Mouse (Mus musculus) spleen, postnatal 36 days (tissue): ENCODE data around the gene Ikbke.
A peak's percentile ranks its signal among the peaks of the same experiment; 100 is the strongest.
"Not testable (repeated sequence)": the region's sequence is repeated elsewhere in the genome, so short reads cannot be mapped to it uniquely, and the experiment has no call there.

Experiments used
- DNase-seq, 2 experiments: peaks; one replicate each; pipeline ENCODE4 v3.0.0; 2022; ENCODE audit warnings: low spot score in 2 of 2, mixed read lengths in 1 of 2

The Ikbke gene

GRCm38 (mm10) chr1:131281731-131282130 is 2.3 kb upstream of the Ikbke start:
- DNase-seq, result no peak

- DNase-seq, result peak; percentile 38 to 42
Observed at GRCm38 (mm10) chr1:131280280-131280679, 874 bp upstream of the Ikbke start.

- peak; percentile 26 to 28 for DNase-seq
Observed at GRCm38 (mm10) chr1:131278606-131279455, 575 bp downstream of the Ikbke start.

DNA sequence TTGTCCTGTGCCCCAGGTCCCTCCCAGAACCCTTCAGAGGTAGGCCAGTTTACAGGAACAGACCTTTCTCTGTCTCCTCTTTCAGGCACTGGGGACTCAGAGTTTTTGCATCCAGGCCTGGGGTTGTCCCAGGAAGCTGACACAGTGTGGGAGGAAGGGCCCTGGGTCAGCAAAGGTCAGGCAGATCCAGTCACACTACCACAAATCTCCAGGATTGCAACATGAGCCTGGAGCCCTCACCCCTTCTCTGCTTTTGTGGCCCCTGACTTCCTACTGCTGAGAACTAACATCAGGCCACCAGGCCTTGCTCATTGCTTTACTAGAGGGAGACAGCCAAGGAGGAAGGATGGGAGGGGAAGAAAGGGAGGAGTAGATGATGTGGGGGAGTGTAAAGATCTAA is 2.6 kb downstream of the Ikbke start:
- peak in 1 of 2 experiments; percentile 27 for DNase-seq

GRCm38 (mm10) chr1:131275577-131275976 is 3.8 kb downstream of the Ikbke start:
- no peak for DNase-seq

GRCm38 (mm10) chr1:131274725-131275539 is 4.5 kb downstream of the Ikbke start:
- DNase-seq, result no peak

DNA sequence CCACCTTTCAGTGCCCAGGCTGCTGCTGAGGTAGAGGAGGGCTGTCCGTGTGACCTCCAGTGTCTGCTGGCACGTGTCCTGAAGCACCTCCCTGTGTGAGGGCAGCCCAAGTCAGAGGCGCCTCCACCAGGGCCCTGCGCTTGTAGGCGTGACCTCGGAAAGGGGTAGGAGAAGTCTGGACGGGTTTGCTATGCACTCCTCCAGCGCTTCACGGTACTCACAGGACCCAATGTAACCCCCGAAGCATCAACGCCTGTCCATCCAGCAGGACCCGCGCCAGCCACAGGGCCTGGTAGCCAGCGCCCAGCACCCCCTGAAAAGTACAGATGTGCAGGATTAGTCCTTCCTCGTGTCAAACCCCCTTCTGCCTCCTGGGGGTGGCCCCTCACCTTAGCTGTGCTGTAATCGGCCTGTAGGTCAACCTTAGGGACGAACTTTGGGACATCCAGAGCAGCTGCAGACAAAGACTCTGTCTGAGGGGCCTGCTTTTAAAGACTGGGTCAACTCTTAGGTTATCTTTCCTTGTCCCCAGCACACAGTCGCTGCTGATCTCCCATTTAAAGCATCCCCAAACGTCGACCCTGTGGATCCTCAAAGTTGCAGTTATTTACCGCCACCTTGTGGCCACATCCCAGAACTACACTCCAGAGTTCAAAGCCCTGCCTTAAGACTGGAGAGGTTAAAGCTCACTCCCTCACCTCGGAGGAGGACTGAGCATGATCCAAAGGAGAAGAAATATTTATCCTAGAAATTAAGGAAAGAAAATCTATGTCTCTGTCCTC is 9.4 kb downstream of the Ikbke start:
- DNase-seq, result peak; percentile 35 to 49

DNA sequence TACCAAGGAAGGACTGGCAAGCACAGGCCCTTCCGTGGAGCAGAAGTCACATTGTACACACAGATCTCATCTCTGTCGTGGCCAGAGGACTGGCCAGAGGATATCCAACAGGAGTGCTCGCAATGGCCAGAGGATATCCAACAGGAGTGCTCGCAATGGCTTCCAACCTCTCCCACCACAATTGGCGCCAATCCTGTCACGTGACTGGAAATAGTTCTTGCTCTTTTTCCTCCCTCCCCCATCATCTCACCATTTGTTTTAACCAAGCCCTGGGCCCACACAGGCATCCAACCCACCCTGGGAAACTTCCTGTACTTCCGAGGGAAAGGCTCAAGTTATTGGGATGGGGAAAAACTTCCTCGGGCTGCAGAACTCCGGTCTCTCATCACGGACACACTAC is 10.6 kb downstream of the Ikbke start:
- DNase-seq, result no peak

GRCm38 (mm10) chr1:131263905-131264304 is 15.5 kb downstream of the Ikbke start:
- DNase-seq, result no peak

GRCm38 (mm10) chr1:131260309-131260656 is 19.1 kb downstream of the Ikbke start:
- DNase-seq, result peak; percentile 39 to 60

DNA sequence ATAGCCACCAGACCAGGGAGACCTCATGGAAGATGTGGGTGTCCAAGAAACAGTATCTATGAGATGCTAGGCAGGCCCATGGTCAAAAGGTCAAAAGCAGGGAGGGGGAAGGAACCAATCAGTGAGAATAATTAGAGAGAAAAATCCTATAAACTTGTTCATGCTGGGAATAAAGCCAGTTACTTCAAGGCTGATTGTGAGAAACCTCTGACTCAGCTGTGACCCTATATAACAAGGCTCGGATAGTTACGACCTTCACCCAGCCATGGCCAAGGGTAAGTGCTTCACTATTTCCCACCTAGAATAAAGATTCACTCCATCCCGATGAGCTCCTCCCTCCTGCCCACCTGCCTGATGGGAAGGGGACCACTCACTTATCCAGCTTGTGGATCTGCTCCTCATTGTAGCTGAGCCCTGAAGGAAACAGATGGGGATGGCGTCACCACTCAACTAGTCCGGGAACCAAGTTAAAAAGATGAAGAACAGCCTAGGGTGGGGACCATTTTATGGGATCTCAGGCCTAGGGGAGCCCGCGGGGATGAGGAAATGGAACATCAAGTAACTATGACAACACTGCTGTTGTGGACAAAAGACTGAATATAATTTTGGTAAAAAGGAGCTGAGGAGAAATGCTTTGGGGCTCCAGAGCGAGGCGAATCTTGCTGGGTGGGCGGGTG is 19.6 kb downstream of the Ikbke start:
- DNase-seq, result no peak

DNA sequence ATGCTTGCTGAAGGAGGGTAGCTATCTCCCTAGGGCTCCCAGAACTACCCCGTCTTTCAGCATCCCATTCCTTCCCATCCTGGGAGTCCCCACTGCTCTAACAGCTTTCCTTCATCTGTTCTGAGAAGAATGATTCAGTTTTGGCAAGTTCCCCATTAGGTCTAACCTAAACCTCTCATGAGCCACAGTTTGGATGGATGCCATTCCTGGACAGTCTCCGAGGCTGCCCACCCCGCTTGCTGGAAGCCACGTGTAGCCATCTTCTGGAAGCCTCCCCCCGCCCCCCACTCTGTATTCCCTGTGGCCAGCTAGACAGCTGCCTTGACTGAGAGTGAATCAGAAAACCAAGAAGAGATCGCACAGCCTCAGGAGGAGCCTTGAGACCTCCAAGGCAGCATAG is 22.1 kb downstream of the Ikbke start:
- no peak for DNase-seq

- not testable (repeated sequence) for DNase-seq
Observed at GRCm38 (mm10) chr1:131252516-131253250, 26.7 kb downstream of the Ikbke start.

DNA sequence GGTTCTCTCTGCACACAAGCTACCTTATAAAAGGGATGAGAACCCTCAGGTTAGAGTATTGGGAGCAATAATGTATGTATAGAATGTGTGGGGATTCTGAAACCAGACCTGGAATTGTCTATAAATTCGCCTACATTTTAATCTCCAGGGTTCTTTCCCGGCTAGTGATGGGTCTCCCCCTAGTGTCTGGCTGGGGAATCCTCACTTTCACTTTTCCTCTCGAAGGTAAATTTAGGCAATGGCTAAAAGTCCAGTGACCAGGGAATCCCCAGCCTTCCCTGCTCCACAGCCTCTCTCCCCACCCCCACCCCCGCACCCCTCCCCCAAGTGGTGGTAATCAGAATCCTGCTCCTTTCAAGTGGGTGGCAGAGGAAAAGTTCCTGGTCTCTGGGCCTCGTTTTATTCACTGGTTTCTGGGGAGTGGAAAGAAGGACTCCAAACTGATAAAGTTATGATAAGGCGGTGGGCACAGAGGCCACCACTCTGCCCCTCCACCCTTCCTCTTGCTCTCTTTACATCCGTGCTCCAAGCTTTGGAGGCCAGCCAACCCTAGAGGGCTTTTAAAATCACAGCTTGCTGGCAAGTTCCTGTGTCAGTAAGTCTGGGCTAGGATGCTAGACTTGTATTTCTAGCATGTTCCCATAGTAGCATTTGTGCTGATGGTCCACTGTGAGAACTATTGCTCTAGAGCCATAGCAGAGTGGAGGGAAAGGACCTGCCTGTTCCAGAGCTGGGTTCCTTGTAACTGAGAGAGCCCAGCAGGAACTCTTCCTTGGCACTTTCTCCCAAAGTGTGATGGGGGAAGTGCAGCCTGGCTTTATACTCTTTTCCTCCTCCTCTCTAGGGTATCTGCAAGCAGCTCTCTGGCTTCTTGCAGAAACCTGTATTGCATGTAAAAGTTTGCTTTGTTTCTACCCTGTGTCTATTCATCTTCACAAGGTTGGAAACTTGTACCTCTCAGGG is 32.7 kb downstream of the Ikbke start:
- no peak for DNase-seq

- DNase-seq, result peak; percentile 29 to 30
Observed at GRCm38 (mm10) chr1:131245926-131246325, 33.5 kb downstream of the Ikbke start.

DNA sequence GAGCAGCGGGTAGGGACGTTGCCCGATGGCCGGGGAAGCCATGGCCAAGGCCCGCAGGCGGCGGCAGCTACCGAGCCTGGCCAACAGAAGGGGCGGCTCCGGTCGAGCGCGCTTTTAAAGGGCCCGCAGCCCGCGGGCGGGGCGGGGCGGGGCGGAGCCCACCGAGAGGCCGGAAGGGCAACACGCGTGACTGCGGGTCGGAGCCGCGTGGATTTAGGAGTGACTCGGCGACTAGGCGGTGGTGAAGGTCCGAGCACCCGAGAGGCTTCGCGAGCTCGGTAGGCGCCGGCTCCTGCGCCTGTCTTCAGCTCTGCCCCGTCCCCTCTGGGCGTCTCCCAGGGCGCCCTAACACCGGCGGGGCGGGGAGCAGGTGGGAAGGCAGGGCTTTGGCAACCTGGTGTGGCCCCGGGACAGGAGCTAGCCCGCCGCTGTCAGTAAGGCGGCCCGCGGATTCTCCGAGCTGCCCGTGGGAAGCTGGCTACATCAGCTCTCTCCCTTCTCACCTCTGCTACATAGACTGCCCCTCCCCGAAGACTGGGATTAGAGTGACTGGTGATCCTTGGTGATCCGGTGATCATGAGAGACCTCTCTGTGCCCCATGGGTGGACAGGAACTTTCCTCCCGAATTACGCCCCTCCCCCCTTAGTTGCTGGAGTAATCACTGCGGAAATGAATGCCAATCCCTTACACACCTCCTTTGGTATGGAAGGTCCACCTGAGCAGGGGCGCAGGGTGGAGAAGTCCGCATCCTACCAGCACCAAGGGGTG is 34.1 kb downstream of the Ikbke start, which contains the start of gene Rassf5:
Rassf5 (minus strand) TSS at position 170 of the 768 bp plus-strand sequence.
- peak; percentile 53 to 59 for DNase-seq

- DNase-seq, result no peak
Observed at GRCm38 (mm10) chr1:131244536-131245088, 34.8 kb downstream of the Ikbke start.

DNA sequence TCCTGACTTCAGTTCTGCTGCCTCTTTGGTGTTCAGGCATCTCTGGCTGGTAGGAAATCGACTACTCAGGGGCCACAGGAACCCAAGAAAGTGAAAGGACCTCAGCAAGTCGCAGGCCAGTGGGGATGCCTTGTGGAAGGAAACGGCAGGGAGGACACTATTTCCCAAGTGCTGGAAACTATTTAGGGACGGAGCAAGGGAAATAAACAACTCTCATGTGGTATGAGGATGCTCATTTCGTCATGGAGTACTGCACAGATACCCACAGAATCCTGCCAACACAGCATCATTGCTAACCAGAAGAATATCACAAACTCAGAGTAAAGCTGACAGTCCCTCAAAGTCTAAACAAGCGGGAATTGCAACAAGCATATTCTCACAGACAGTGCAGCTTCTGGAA is 36.5 kb downstream of the Ikbke start:
- DNase-seq, result no peak
